Mouse (Mus musculus): ENCODE measurements around the gene Spink4.

The Spink4 gene

DNA sequence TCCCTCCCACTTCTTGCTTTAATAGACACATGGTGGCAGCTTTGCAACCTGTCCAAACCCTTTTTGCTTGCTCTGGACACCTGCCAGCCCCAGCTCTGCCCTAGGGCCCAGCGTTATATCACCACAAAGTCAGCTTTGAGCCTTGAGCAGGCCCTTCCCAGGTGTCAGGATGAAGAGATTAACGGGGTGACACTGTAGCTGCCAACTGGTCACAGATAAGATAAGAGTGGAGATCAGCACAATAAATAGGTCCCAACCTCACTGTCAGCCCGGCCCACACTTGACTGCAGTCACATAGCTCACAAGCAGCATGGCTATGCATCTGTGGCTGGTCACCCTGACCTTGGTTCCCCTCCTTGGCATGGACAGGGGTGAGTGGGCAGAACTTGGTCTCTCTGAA is at the start of gene Spink4:
Gene Spink4 (plus strand): TSS at position 268 of the 400 bp plus-strand sequence.
- in situ Hi-C loops (cut with MboI, MseI), result no loop called here

DNA sequence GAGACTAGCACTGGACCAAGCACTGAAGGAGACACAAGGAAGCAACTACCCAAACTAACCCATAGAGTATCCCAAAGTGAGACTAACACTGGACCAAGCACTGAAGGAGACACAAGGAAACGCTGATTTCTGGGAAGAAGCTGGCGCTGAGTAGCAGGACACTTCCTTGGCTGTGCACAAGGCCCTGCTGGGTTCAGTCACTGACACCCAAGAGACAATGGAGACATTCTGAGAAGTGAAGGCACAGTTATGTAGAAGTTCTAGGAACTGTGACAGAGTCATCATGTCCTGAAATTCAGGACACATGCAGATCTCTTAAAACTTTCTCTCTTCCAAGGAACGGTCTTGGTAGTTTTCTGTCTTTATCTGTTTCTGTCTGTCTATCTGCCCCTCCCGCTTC is 49.6 kb upstream of the Spink4 start:
- in situ Hi-C loops (cut with MboI, MseI), result no loop called here

- in situ Hi-C loops (cut with MboI, MseI), result no loop called here
Measured at GRCm38 (mm10) chr4:40872129-40872528, 47.7 kb upstream of the Spink4 start.

GRCm38 (mm10) chr4:40873320-40873719 is 46.5 kb upstream of the Spink4 start:
- in situ Hi-C loops (cut with MboI, MseI), result no loop called here

- in situ Hi-C loops (cut with MboI, MseI), result no loop called here
Measured at GRCm38 (mm10) chr4:40874151-40874600, 45.7 kb upstream of the Spink4 start.

DNA sequence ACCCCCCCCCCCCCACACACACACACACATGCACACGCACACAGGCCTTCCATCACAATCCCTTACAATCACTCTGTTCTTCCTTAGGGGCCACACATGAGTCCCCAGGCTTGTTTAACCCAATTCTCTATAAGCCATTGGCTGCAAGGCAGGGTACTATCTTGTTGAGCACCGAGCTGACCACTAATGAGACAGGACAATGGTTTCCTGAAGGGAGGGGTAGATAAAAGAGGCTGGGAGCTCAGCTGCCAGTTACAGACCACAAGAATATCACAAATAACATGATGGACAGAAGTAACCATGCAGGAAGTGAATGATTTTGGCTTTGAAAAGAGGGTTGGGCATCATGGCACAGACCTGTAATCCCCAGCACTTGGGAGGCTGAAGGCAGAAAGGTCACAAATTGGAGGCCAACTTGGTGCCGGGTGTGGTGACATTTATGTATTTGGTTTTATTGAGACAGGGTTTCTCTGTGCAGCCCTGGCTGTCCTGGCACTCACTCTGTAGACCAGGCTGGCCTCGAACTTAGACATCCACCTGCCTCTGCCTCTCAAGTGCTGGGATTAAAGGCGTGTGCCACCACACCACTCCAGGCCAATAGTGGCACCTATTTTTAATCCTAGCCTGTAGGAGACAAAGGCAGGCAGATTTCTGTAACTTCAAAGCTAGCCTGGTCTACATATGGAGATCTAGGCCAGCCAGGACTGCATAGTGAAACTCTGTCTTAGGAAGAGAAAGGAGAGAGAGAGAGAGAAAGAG is 44.9 kb upstream of the Spink4 start:
- in situ Hi-C loops (cut with MboI, MseI), result no loop called here

- in situ Hi-C loops (cut with MboI, MseI), result no loop called here
Measured at GRCm38 (mm10) chr4:40875842-40876241, 44.0 kb upstream of the Spink4 start.

- in situ Hi-C loops (cut with MboI, MseI), result no loop called here
Measured at GRCm38 (mm10) chr4:40876814-40877371, 43.0 kb upstream of the Spink4 start.

- in situ Hi-C loops (cut with MboI, MseI), result no loop called here
Measured at GRCm38 (mm10) chr4:40877528-40877927, 42.3 kb upstream of the Spink4 start.

- in situ Hi-C loops (cut with MboI, MseI), result no loop called here
Measured at GRCm38 (mm10) chr4:40883200-40883599, 36.7 kb upstream of the Spink4 start.

DNA sequence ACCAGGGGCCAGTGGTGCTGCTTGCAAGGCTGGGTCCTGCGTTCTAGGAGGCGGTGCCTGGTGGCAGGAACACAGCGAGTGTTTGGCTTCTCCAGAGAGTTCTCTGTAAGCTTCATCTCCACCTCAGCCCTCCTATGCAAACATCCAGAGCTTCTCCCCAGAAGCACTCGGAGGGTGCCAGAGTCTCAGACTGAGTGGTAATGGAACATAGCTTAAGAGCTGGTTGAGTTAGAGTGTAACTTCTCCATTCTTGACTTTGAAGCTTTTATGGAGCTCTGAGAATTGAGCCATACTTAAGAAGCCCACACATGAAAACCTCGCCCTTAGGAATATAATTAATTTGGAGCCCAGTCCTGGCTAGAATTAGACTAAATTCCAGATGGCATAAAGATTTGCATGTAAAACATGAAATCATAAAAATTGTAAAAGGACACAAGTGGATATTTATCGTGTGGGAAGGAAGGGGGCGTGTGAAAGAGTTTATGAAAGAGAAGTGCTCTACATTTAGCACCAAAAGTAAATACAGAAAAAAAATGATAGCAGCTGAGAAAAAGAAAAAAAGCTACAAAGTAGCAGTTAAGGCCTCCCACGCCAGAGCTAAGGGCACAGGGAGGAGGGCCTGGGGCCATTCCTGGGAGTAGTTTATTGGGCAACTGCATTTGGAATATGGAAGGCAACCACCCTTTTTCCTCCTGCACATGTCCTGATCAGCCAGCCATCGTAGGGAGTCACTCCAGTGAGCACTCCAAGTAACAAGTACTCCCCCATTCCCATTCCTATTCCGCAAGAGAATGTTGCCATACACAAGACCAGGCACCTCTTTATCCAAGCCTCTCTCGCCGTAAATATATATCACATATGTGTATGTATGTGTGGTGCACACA is 35.3 kb upstream of the Spink4 start:
- in situ Hi-C loops (cut with MboI, MseI), result no loop called here

- in situ Hi-C loops (cut with MboI, MseI), result no loop called here
Measured at GRCm38 (mm10) chr4:40885166-40885525, 34.7 kb upstream of the Spink4 start.

GRCm38 (mm10) chr4:40885883-40886282 is 34.0 kb upstream of the Spink4 start:
- in situ Hi-C loops (cut with MboI, MseI), result no loop called here

DNA sequence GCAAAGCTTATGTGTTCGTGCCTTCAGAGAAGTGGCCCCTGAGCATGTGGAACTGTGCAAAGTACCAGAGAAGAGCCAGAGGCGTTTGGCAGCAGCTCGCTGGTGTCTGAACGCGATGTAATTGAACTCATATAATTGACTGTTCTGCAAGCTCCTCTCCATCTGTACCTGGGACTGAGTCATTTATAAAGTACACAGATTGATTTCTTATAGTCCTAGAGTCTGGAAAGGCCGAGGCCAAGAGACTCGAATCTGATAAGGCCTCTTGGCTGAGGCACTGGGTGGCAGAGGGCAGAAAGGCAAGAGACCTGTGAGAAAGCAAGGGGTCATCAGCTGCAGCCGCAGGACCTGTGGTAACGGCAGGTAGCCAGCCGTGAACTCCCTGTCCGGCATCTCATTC is 31.0 kb upstream of the Spink4 start:
- in situ Hi-C loops (cut with MboI, MseI), result no loop called here

GRCm38 (mm10) chr4:40889252-40889651 is 30.6 kb upstream of the Spink4 start:
- in situ Hi-C loops (cut with MboI, MseI), result no loop called here

DNA sequence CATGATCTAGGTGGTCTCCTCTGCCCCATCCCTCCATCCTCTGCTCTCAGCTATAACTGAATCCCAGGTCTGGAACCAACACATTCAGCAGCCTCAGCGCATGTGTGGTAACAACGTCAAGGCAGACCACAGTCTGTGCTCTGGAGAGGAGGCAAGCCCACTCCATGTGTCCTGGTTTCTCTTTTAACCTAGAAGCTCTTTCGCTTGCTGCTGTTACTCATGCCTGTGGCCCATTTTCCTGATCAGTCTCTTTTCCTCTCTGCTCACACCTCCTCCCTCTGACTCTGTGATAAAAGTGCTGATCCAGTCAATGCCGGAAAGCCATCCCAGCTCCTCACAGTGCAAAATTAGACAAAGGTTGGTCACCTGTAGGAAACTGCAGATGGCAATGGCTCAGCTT is 29.9 kb upstream of the Spink4 start:
- in situ Hi-C loops (cut with MboI, MseI), result loop anchor here in 1 of 2 experiments (5.0 kb wide), 1 partner anchor 68 kb away; no protein-coding TSS in a partner anchor

- in situ Hi-C loops (cut with MboI, MseI), result loop anchor here in 1 of 2 experiments (5.0 kb wide), 1 partner anchor 69 kb away; no protein-coding TSS in a partner anchor
Measured at GRCm38 (mm10) chr4:40891206-40891605, 28.6 kb upstream of the Spink4 start.

GRCm38 (mm10) chr4:40895118-40895517 is 24.7 kb upstream of the Spink4 start:
- in situ Hi-C loops (cut with MboI, MseI), result no loop called here

DNA sequence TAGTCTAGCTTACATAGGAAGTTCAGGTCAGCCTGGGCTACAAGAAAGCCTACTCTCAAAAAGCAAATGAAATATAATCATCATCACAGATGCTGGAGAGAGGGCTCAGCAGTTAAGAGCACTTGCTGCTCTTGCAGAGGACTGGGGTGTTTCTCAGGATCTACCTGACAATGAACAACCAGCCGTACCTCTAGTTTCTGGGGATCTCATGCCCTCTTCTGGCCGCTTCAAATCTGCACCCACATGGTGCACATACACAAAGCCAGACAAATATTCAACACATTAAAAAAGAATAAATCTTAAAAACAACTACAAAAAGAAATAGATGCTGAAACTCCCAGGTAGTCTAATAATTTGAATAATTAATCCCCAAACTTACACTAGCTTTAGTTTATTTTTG is 24.2 kb upstream of the Spink4 start:
- in situ Hi-C loops (cut with MboI, MseI), result no loop called here

DNA sequence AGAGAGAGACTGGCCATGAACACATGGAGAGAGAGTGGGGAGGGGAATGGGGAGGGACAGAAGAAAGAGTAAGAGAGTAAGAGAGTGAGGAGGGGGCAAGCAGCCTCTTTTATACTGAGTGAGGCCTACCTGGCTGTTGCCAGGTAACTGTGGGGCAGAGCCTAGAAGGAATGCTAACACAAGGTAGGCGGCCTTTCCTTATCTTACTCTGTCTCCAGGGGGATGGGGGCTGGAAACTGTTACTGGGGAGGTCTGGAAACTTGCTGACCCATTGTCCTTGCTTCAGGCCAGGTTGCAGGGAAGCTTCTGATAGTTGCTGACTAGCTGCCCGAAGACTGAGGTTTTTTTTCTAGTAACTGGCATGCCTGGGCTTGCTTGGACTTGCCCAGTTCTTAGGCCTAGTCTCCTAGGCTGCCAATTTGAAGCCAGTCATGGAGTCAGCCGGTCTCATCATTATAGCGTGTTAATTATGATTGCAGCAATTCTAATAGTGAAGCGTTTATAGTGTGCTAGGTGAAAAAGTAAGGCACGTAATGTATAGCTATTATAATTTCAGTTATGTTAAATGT is 21.3 kb upstream of the Spink4 start:
- in situ Hi-C loops (cut with MboI, MseI), result no loop called here

- in situ Hi-C loops (cut with MboI, MseI), result no loop called here
Measured at GRCm38 (mm10) chr4:40899264-40899663, 20.6 kb upstream of the Spink4 start.

GRCm38 (mm10) chr4:40900071-40900470 is 19.8 kb upstream of the Spink4 start:
- in situ Hi-C loops (cut with MboI, MseI), result no loop called here

Measured in T-helper 17 cell (primary cell).